Mouse (Mus musculus) adrenal gland, adult (tissue): ENCODE data around the gene Prkar2a.
"Not testable (repeated sequence)": the region's sequence is repeated elsewhere in the genome, so short reads cannot be mapped to it uniquely, and the experiment has no call there.

Experiments used
- DNase-seq, 2 experiments: peaks; one replicate each; pipeline ENCODE4 v3.0.0; 2022 to 2023; ENCODE audit warnings: low spot score in 1 of 2; ENCODE audit not compliant: inconsistent age in 2 of 2

Gene Prkar2a

DNA sequence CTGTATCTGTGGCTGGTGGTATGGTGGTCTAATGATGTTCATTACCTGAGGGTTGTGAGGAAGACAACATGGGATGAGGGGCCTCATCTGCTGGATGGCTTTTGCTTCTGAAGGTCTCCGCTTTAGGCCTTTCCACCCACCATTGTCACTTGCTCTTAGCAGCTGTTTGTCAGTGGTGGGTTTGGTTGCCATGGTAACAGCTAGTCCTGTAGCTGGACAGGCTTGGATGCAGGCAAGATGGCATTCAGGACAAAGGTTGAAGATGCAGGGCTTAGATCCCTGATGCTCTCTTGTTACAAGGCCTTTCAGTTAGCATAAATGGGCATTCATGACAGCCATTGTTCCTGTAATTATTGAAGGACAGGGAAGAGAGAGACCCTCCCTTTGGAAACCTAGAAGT, at the start of gene Prkar2a:
Gene Prkar2a (plus strand): TSS at position 209 of the 400 bp plus-strand sequence.
- DNase-seq, result no peak

- DNase-seq, result no peak
Measured at GRCm38 (mm10) chr9:108639825-108640224, 49.3 kb upstream of the Prkar2a start.

- DNase-seq, result peak in 1 of 2 experiments; percentile 65
Measured at GRCm38 (mm10) chr9:108648166-108648565, 40.9 kb upstream of the Prkar2a start.

- peak; percentile 95 to 97 for DNase-seq
Measured at GRCm38 (mm10) chr9:108648611-108649560, 40.2 kb upstream of the Prkar2a start, which contains the start of gene Arih2. Gene Arih2, minus strand, starts transcription at chr9:108649386.

GRCm38 (mm10) chr9:108649561-108650440, 39.3 kb upstream of the Prkar2a start:
- no peak for DNase-seq

- DNase-seq, result peak; percentile 33 to 51
Measured at GRCm38 (mm10) chr9:108654566-108655464, 34.3 kb upstream of the Prkar2a start.

DNA sequence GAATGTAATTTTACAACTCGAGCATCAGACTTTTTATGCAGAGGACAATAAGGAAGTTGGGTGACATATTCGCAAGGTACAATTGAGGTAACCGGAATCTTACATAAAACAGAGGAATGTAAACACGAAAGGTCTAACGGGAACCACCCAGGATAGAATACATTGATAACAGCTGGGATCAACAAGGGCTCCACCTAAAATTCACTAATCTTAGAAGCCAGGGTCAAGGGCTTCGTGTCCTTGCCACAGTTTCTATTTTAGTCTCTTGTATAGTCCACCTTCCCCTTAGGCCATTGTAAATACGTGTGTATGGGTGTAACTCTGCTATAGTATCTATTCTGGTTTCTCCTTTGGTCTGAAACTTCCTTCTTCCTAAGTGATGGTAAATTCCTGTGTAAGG, 33.2 kb upstream of the Prkar2a start:
- not testable (repeated sequence) for DNase-seq

- DNase-seq, result peak; percentile 91 to 94
Measured at GRCm38 (mm10) chr9:108661677-108662612, 27.2 kb upstream of the Prkar2a start, which contains the start of gene Slc25a20. Gene Slc25a20, plus strand, starts transcription at chr9:108662088.

GRCm38 (mm10) chr9:108662660-108663059, 26.5 kb upstream of the Prkar2a start:
- peak in 1 of 2 experiments; percentile 64 for DNase-seq

- no peak for DNase-seq
Measured at GRCm38 (mm10) chr9:108669875-108670274, 19.2 kb upstream of the Prkar2a start.

DNA sequence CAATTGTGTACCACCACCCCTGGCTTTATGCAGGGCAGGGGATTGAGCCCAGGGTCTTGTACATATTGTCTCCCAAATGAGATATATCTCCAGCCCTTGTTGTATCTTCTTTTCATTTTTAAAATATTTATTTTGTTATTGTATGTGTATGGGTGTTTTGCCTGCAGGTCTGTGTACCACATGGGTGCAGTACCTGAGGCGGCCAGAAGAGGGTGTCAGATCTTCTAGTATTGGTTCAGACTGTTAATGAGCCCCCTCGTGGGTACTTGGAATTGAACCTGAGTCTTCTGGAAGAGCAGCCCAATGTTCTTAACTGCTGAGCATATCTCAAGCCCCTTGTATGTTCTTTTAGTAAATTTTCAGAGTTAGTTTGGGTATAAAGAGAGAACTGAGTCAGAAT, 16.0 kb upstream of the Prkar2a start:
- DNase-seq, result no peak

GRCm38 (mm10) chr9:108680026-108680425, 9.1 kb upstream of the Prkar2a start:
- DNase-seq, result no peak

- DNase-seq, result no peak
Measured at GRCm38 (mm10) chr9:108686475-108686887, 2.6 kb upstream of the Prkar2a start.

GRCm38 (mm10) chr9:108687181-108687580, 1.9 kb upstream of the Prkar2a start:
- peak in 1 of 2 experiments; percentile 68 for DNase-seq

DNA sequence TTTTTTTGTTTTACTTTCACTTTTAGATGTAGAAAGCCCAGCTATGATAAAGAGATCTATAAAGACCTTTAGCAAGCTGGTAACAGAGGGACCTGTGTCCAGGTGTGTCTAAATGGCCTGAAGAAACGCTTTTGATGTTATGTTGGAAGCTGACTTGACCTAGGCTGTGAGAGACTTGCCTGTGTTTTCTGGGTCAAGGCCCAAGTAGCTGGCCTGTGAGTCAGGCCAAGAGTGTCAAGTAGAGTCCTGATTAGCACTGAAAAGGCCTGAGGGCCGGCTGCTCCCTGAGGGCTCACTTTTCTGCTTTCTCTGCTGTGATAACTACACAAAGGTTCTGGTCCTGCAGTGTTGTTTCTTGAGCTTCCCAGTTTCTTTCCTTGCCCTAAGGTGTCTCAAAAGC, 1.4 kb upstream of the Prkar2a start:
- peak; percentile 56 to 81 for DNase-seq

DNA sequence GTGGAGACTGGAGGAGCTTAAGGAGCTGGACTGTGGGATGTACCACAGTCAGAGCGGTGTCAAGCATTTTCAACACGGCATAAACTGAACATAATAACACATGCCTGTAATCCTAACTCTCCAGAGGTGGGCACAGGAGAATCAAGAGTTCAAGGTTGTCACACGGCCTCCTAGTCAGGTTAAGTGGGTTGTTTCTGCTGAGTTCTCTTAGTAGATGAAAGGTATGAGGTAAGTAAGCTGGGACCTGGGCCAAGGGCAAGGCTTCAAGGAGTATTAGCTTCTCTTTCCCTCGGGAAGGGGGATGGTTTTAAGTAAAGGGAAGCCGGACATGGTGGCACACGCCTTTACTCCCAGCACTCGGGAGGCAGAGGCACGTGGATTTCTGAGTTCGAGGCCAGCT, 663 bp upstream of the Prkar2a start:
- peak in 1 of 2 experiments; percentile 72 for DNase-seq

GRCm38 (mm10) chr9:108689993-108690392, 879 bp downstream of the Prkar2a start:
- no peak for DNase-seq

DNA sequence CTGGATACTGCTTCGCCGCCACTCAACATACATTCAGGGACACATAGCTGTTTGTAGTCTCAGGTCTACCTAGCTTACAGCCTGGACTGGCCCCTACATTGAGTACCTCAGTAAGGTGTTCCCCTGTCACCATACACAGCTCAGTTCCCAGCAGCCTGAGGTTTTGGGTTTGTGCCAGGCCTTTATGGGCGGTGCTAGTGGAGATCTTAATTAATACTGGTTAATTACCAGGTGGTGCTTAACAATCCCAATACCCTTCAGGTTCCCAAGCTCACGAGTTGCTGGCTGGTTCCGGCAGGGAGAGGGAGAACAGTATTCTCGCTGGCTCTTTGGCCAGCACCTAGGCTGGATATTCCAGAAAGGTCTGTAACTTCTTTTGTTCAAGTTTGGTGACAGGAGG, 1.8 kb downstream of the Prkar2a start:
- peak in 1 of 2 experiments; percentile 48 for DNase-seq

DNA sequence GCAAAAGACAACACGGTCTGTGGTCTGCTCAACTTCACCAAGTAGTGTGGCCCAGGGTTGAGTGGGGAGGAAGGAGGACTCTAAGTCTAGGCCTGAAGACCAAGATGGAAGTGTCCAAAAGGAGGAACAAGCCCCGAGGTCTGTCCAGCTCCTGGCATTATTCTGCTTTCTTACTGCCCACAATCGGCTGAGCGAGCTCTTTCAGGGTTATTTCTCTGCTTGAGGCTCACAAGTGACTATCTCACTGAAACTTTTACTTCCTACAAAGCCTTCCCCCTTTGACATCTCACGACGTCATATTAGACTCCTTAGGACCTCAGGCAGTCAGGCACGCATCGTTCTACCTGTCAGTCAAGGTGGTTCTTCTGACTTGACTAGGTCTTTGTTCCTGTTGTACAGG, 2.3 kb downstream of the Prkar2a start:
- no peak for DNase-seq
